Mouse (Mus musculus) cerebral cortex, adult 2 months (tissue): ENCODE results near the gene Trim17.

Experiments
- WGBS: fragments of 180-500 bp; shearing (Covaris S2); methylation state at CpG from one replicate; pipeline ENCODE4 v1.1.7; 2018; 5-methylcytosine and 5-hydroxymethylcytosine counted together

Gene Trim17

GRCm38 (mm10) chr11:58969027-58969426 lies 14.5 kb downstream of the Trim17 start:
- WGBS = 70% methylated on average over 8 of the region's 8 CpGs

- WGBS = 72% methylated on average over 6 of the region's 6 CpGs
These were observed 15.2 kb downstream of the Trim17 start for GRCm38 (mm10) chr11:58969659-58970058.

GRCm38 (mm10) chr11:58970831-58971530 lies 16.5 kb downstream of the Trim17 start:
- WGBS = 87% methylated on average over 21 of the region's 21 CpGs

- WGBS = 95% methylated on average over 3 of the region's 3 CpGs
These were observed 17.3 kb downstream of the Trim17 start for GRCm38 (mm10) chr11:58971796-58972195.

- 90% methylated on average over 3 of the region's 3 CpGs for WGBS
These were observed 19.9 kb downstream of the Trim17 start for GRCm38 (mm10) chr11:58974414-58974813.

GRCm38 (mm10) chr11:58977150-58977549 lies 22.7 kb downstream of the Trim17 start:
- WGBS = under 1% methylated on average over 29 of the region's 29 CpGs

GRCm38 (mm10) chr11:58977607-58978026 lies 23.1 kb downstream of the Trim17 start:
- WGBS = under 1% methylated on average over 21 of the region's 21 CpGs

- under 1% methylated on average over 64 of the region's 64 CpGs for WGBS
These were observed 23.7 kb downstream of the Trim17 start, which contains the start of gene Trim11 for GRCm38 (mm10) chr11:58978027-58978705. Trim11 (plus strand) TSS chr11:58978093.

GRCm38 (mm10) chr11:58978706-58979030 lies 24.2 kb downstream of the Trim17 start:
- WGBS = 1% methylated on average over 5 of the region's 5 CpGs

GRCm38 (mm10) chr11:58979183-58979582 lies 24.7 kb downstream of the Trim17 start:
- 40% methylated on average over 3 of the region's 3 CpGs for WGBS

GRCm38 (mm10) chr11:58979661-58980060 lies 25.2 kb downstream of the Trim17 start:
- 50% methylated on average over 7 of the region's 7 CpGs for WGBS

- 51% methylated on average over 5 of the region's 5 CpGs for WGBS
These were observed 26.0 kb downstream of the Trim17 start for GRCm38 (mm10) chr11:58980381-58980990.

- 24% methylated on average over 14 of the region's 14 CpGs for WGBS
These were observed 27.3 kb downstream of the Trim17 start for GRCm38 (mm10) chr11:58981541-58982447.

- 63% methylated on average over 18 of the region's 18 CpGs for WGBS
These were observed 28.1 kb downstream of the Trim17 start for GRCm38 (mm10) chr11:58982471-58983097.

- WGBS = 71% methylated on average over 6 of the region's 6 CpGs
These were observed 29.3 kb downstream of the Trim17 start for GRCm38 (mm10) chr11:58983691-58984341.

- WGBS = 72% methylated on average over 7 of the region's 7 CpGs
These were observed 30.2 kb downstream of the Trim17 start for GRCm38 (mm10) chr11:58984657-58985056.

GRCm38 (mm10) chr11:58985299-58985917 lies 30.9 kb downstream of the Trim17 start:
- WGBS = 81% methylated on average over 3 of the region's 3 CpGs

- 96% methylated on average over 4 of the region's 4 CpGs for whole genome bisulfite sequencing
These were observed 34.7 kb downstream of the Trim17 start for GRCm38 (mm10) chr11:58989166-58989565.

GRCm38 (mm10) chr11:58990141-58990540 lies 35.7 kb downstream of the Trim17 start:
- WGBS = 86% methylated on average over 17 of the region's 17 CpGs

- WGBS = 71% methylated on average over 9 of the region's 9 CpGs
These were observed 36.3 kb downstream of the Trim17 start for GRCm38 (mm10) chr11:58990794-58991193.
